Mouse (Mus musculus) adipocyte (in vitro differentiated cells): ENCODE data around the gene Coa7.
A peak's percentile ranks its signal among the peaks of the same experiment; 100 is the strongest.
"Not testable (repeated sequence)": the region's sequence is repeated elsewhere in the genome, so short reads cannot be mapped to it uniquely, and the experiment has no call there.

Source experiments
- DNase-seq: peaks from one replicate; pipeline ENCODE4 v3.0.0-alpha.2; 2016; ENCODE audit warnings: low spot score

The Coa7 gene

DNA sequence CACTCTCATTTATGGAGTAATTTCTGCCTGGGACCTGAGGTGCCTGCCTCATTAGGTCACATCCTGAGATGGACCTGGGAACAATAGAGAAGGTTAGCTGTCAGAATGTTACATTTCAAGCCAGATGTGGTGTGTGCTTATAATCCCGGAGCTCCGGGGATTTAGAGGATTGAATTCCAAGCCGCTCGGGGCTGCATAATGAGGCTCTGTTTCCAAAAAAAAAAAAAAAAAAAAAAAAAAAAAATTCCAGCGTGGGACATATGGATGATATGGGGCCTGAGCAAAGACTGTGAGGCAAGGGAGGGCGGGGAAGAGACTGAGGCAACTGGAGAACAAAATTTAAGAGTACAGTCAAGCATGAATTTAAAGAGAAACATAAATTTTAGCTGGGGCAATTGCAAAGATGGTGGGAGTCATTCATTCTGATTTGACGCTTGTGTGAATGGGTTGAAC, 16.7 kb downstream of the Coa7 start:
- DNase-seq = no peak

DNA sequence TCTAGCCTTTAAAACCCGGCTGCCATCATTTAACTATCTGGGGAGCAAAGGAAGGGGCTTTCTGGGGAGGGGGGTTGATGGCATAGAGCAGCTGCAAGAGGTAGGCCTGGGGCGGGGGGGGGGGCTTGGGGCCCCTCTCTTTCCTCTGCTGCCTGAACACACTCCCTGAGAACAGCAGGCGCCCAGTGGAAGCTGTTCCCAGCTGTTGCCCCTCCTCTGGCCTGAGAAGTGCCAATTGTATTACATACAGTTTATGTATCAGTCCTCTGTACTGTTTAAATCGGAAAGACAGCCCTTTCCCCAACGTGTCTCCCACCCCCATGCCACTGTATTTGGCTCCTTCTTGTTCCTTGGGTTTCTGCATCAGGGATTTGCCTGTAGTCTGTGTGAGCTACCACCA, 17.9 kb downstream of the Coa7 start:
- no peak for DNase-seq

DNA sequence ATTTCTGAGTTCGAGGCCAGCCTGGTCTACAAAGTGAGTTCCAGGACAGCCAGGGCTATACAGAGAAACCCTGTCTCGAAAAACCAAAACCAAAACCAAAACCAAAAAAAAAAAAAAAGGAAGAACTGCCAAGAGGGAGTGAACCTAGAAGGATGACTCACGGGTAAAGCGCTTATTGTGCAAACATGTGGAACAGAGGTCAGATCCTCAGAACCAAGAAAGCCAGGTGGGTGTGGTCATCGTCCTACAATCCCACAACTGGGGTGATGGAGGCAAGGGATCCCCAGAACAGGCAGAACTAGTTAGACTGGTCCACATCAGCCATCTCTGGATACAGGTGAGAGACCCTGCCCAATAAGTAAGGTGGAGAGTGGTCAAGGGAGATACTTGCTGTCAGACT, 19.2 kb downstream of the Coa7 start:
- DNase-seq = peak; percentile 82

DNA sequence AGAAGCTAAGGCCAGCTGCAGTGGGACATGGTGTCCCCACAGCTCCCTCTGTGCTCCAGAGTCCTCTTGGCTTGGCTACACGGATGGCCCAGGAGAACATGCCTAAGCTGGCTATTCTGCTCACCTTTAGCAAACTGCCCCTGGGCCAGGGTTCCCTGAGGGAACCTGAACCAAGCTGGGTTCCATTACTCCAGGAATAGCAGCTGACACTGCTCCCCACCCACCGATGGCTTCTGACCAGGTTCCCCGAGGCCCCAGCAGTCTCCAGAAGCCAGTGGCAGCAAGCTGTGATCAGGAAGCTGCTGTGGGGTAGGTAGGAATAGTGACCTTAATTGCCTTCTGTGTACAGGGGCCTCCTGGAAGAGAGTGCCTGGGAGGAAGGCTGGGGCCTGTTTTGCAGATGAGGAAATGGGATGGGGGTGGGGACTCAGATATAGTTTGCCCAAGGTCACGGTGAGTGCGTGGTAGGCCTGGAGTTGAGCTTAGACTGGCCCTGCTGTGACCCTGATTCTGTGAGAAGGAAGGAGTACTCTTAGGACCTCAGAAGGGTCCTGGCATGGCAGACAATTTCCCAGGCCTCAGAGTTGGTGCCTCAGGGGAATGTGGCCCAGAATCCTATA, 20.4 kb downstream of the Coa7 start:
- DNase-seq = peak; percentile 51

DNA sequence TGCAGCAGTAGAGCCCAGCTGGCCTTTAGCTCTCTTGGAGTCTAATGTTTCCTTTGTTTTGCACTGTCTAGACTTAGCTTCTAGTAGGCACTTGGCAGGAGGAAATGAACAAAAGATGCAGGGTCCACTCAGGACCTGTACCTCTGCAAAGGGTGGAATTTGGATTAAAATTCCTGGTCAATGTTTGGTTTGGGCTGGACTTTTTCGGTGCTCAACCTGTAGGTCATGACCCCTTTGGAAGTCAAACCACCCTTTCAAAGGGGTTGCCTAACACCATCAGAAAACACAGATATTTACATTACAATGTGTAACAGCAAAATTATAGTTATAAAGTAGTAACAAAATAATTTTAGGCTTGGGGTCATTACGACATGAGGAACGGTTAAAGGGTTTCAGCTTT, 21.1 kb downstream of the Coa7 start:
- DNase-seq = no peak

DNA sequence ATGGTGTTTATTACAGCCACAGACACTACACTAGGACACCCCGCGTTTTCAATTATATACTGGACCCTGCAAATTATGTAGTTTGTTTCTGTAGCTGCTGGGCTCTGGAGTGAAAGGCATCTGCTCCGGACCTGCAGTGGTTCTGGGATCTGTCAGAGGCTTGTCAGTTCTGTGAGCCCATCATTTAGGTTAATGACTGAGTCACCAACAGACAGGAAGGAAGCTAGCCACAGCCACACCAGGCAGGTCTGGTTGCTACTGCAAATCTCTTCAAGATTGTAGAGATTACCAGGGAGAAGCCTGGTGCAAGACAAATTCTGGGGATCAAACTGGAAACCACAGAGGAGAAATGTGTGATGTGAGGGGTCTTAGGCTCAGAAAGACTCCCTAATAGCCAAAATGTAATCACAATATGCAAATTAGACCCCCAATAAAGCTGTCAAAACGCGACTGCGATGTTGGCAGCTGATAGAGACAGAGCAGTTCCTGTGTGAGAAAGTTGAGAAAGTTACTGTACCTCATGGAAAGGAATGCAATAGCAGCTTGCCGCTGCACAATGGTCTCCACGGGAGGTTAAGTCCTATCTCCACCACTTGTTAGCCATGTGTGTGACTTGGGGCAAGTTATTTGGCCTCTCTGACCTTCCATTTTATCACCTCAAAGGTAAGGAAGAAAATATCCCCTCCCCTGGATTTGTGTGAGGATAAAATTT, 22.1 kb downstream of the Coa7 start:
- DNase-seq = no peak

DNA sequence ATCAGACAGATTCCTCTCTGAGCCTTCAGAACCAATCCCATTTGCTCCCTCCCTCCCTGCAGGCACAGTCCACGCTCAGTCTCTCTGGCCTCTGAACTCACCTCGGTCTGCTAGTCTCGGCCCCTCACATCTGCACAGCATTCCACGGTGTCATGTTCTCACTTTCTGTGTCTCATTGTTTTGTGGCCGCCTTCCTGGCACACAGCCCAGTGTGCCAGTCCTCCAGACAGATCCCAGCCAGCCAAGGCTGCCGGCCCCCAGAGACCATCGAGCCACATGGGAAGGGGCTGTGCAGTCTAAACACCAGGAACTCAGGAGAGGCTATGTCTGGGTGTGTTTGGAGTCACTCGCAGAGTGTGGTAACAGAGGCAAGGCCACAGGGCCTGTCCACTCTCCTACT, 22.9 kb downstream of the Coa7 start:
- peak; percentile 85 for DNase-seq

DNA sequence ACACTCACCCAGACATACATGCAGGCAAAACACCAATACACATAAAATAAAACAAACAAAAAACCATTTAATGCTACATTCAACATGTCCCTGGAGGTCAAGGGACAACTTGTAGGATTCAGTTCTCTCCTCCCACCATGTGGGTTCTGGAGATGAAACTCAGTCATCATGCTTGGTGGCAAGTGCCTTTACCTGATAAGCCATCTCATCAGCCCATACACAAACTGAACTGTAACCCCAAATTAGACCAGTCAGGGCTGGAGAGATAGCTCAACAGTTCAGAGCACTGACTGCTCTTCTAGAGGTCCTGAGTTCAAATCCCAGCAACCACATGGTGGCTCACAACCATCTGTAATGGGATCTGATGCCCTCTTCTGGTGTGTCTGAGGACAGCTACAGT, 25.7 kb downstream of the Coa7 start:
- DNase-seq = not testable (repeated sequence)

DNA sequence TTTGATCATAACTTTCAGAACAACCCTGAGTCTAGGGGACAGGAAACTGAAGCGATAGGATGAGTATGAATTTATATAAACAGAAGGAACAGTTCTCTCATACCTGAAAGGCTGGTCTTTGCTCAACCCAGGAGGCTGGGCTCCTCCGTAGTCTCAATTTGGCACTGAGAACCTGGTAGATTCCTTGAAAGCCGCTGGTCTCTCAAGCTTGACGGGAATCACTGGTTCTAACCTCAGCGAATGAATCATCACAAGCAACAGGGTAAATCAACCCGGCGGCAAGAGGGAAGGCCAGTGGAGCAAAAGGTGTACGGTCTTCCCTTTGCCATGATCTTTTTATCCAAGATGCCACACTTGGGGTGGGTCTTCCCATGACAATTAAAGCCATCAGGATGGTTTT, 29.5 kb downstream of the Coa7 start:
- DNase-seq = no peak

DNA sequence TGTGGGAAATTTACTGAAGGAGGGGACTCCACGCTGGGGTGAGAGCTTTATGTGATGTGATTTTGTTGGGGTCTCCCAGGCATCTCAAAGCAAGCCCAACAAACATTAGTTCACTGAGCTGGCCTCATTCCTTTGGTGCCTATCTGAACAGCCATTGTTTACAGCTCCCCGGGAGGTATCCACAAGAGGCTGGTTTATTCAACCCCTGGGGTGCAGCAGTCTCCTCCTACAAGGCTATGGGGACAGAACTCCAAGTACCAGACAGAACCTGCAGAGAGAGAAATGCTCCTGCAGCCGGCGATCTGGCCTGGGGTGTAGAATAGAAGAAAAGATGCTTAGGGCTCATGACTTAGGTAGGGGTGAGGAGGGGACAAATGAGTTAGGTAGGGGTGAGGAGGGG, 30.6 kb downstream of the Coa7 start:
- DNase-seq = no peak

DNA sequence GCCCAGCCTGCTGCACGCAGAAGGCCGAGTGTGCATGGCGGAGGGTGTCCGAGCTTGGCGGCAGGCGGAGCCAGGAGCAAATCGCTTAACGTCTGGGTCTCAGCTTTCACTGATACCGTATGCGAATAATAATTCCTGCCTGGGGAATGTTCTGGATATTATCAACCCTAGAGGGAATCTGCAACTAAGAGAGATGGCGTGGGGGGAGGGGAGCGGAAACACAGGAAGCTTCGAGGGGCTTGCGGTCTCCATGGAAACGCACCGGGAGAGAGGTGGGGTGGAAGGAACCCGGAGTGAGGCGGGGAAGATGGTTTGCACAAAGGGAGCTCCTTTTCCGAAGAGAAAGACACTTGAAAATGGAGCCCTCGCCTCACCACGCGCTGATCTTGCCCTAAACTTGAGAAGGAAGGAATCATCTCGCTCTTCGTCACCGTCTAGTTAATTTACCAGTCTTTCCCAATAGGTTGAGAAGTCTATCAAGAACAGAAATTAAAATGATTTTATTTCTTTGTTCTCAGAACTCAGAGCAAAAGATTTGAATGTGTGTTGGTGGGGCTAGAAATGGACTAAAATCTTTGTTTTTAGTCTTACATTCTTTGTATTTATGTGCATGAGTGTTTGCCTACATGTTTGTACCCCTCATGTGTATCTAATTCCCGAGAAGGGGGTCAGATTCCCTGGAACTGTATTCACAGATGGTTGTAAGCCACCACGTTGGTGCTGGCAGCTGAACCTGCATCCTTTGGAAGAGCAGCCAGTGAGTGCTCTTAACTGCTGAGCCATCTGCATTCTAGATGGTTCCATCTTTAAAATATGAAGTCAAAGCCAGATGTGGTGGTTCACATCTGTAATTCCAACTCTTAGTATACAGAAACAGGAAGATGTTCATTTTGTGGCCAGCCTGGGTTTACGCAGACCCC, 32.5 kb downstream of the Coa7 start:
- no peak for DNase-seq

DNA sequence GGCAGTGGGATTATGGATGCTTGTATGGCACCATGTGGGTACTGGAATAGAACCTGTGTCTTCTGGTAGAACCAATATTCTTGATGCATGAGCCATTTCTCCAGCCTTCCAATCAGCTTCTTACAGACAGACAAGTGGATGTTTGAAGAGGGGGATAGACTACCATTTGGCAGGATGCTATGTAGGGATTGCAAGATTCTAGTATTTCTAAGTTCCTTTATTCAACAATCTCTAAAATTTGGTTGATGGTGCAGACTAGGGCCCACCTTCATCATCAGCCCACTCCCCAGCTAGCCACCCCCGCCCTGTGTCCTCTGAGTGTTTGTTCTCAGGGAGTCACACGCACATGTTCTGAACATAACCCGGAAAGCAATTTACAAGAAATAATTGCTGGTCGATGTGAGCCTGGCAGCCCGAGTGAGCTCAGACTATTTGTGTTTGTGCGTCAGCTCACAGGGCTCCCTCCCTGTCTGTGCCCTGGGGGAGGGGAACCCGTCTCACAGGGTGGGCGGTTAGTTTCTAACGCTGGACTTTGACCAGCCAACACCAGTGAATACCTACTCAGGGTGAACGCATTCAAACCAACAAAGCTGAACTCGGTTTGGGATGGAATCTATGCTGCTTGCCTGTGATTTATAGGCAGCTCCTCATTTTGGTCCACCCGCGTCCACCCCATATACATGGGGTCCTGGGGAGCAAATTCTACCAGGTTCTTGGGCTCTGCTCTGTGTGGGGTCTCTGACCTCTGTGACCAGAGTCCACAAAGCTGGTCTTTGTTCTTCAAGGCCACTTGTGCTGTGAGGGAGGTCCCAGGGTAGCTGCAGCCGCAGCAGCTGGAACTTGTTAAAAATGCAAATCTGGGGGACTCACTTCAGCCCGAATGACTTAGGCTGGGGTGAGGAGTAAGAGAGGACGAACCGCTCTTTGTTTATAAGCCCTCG, 34.7 kb downstream of the Coa7 start:
- DNase-seq = no peak

DNA sequence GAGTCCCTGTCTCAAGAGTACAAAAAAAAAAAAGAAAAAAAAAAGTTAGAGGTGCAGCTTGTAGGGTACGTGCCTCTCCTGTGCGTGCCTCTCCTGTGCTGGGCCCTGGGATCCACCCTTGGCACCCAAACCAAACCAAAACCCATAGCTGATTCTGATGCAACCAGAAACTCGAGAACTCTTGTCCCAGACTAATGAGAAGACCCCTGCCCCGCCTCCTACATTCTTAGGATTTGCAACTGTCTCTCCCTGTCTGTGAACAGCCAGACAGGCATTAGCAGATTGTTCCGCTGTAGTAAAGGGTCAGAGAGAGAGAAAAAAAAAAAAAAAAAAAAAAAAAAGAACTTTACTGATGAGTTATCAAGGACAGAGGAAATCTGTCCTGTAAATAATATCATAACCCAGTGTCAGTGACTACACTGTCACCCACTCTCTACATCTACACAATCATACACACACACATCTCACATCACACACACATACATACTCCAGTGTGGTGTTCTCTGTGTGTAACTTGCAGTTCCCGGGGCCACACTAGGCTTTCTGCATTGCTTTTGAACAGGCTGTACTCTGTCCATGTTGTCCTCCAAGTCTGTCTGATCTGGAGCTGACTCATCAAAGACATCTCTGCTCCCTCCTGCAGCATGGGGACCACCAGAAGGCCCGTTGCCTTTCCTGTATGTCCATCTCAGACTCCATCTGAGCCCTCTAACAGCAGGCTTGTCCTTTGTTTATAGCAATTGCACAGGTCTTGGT, 35.6 kb downstream of the Coa7 start:
- no peak for DNase-seq

DNA sequence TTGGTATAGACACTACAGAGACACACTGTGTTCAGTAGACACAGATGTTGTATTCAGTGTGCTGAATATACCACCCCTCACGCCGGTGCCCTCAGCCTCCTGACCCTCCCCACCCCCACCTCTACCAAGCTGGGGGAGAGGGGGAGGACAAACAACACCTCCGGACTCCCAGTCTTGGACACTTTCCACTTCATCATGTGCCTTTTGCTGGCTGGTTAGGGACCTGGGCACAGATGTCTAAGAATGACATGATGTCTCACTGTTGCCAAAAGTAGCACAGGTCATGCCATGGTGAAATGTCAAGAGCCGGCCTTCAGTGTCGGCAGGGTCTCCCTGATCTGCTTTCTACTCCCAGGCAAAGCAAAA, 36.2 kb downstream of the Coa7 start:
- DNase-seq = peak; percentile 70

DNA sequence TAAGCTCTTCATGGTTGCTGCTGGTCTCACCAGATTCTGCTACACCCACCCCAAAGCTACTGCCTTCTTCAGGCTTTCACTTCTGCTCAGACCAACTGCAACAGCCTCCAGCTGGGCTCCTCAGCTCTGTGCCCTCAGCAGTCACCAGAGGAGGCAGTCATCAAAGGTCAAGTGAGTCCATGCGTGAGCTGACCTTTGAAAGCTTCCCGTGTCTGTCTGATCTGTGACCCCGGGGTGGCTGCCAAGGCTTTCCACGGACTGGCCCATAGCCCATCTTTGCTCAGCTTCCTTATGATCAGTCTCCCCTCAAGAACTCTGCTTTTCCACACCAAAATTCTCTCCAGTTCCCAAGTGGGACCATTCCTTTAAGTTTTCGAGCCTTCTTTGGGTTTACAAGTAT, 41.3 kb downstream of the Coa7 start:
- DNase-seq = peak; percentile 39

DNA sequence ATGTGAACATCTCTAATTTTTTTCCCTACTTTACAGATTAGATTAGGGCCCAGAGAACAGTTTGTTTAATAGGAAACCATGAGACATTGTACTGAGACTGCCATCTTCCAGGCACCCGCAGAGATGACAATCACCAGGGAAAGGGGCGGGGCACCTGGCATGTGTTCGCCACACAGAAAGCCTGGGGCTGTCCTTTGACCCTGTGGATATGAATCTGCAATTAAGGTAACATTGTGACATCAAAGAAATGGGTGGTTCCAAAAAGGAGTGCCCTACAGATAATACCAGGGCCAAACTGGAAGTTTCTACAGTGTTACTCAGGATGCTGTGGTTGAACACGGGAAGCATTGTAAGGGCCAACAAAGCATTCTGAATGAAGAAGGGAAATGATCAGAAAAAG, 42.5 kb downstream of the Coa7 start:
- no peak for DNase-seq

DNA sequence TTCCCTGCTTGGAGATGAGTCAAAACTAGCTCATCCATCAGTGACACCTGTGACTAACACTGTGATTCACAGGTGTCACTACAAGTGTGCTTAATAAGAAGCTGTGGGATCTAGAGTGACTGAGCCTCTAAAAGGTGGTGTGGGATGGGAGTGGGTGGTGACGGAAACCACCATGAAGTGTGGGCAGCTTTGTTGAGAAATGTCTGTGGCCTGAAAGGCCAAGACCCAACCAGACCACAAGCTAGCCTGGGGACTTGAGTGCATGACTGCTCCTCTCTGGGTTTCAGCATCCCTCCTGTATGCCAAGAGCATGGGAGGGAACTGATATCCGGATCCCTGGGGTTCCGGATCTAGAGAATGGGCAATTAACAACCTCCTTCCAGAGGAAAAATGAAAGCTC, 43.5 kb downstream of the Coa7 start:
- DNase-seq = no peak

DNA sequence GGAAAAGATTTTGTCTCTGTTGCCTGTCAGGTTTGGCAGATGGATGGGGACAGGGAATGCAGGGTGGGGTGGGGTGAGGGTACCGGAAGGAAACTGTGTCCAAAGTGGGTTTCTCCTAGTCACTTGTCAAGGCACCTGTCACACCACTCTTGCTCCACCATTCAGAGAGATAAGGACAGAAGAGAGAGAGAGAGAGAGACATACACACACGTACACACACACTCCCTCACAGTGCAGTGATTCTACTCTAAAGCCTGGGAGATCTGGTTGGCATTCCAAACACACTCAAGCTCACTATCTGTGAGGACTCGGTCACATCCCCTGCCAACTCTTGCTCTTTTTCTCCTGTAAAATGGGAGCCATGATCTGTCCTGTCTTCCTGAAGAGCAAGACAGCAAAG, 44.2 kb downstream of the Coa7 start:
- no peak for DNase-seq

DNA sequence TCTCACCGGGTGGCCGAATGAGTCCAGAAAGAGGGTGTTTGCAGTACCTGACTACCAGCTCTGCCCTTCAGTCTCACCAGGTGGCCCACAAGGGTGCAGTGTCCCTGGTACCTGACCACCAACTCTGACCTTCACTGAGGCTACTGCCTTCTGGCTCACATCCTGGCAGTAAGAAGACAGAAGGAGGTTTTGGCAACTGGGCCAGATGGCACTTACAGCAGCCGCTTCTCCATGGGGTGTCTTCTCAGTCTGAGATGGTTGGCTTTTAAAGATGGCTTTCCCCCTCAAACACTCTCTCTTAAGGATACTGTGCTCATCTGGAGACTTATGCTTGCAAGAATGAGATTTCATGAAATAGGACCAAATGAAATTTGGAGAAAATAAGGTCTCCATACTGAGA, 51.5 kb downstream of the Coa7 start:
- no peak for DNase-seq

DNA sequence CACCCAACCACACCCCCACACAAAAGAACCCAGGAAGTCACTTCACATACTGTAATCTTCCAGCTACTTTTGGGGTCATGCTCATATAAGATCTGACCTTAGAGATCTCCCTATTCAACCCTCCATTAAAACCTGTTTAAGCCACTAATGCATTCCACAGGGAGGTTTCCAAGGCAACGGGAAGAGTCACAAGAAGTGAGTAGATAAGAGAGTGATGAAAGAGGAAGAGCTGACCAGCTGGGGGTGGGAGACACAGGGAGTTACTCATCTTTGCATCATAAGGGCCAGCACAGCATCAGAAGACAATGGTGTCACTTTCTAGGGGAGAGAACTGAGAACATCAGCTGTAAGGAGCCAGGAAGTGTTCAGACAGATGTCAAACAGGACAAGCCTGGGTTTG, 52.2 kb downstream of the Coa7 start:
- no peak for DNase-seq

DNA sequence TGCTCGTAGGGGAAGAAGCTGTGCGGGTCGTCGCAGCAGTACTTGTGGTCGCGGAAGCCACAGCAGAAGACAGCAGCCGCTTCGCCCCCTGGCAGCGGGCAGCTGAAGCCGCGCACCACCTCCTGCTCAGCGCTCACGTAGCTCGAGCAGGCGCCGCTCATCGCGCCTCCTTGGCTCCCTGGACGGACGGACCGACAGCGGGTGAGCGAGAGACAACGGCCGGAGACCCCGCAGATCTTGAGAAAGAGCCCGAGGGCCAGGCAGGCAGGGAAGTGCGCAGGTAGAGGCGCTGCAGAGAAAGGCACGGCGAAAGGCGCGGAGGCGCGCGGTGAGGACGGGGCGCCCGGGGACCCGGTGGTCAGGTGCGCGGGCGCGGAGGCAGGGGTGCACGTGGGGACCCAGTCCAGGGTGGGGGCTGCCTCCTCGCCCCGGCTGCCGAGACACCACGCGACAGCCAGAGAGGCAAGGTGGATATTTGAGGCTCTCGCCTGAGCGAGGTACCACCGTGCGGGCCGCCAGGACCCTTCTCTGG, 55.3 kb downstream of the Coa7 start, which contains the start of gene Shisal2a:
Gene Shisal2a (minus strand): TSS at position 167 of the 532 bp plus-strand sequence.
- no peak for DNase-seq
